Mouse (Mus musculus) liver, adult 2 months (tissue): ENCODE results near the gene Thbs3.

Experiments
- CTCF ChIP-seq: fragments of 200-500 bp; IDR thresholded peaks from 2 replicates; pipeline ENCODE4 v1.5.1; 2011; ENCODE audit warnings: low read depth, low read length, control low read depth
- POLR2A ChIP-seq: fragments of 200-500 bp; IDR thresholded peaks from 2 replicates; pipeline ENCODE4 v1.6.1; 2011; ENCODE audit warnings: low read length, control low read depth; ENCODE audit not compliant: insufficient read depth; ENCODE audit errors: extremely low read depth

DNA sequence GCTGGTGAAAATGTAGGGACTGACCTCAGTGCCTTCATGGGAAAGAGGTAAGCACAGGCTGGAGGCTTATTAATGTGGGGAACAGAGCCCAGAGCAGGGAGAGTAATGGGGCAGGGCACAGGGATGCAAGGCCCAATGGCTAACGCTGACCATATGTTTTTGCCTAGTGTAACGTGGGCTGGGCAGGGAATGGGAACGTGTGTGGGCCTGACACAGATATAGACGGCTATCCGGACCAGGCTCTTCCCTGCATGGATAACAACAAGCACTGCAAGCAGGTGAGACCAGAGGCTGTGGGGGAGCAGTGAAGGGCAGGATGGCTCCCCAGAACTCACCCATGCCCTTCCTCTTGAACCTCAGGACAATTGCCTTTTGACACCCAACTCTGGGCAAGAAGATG lies 6.2 kb downstream of the Thbs3 start:
- TF ChIP-seq CTCF (no peak), POLR2A (no peak)
